Mouse (Mus musculus) kidney, embryonic 15.5 days (tissue): Measurements from ENCODE around the gene Nup85. TPM values are rescaled to one million over a fixed set of nuclear protein-coding genes. Genes with fewer than 3 reads are reported as not detected.

Experiments
- ATAC-seq: fragments of 200-750 bp; cut with Nextera tagmentation; replicated peaks from 2 replicates; pipeline ENCODE4 v1.8.0; 2017; ENCODE audit warnings: moderate TSS enrichment; ENCODE audit not compliant: low FRiP score
- H3K27ac ChIP-seq: fragments of 300-500 bp; sonication (generic); 2 replicates; pipeline ENCODE4 v1.5.1; 2015; ENCODE audit warnings: mild to moderate bottlenecking, inconsistent platforms
- H3K27me3 ChIP-seq: fragments of 300-500 bp; sonication (generic); 2 replicates; pipeline ENCODE4 v1.6.1; 2015; ENCODE audit warnings: inconsistent platforms
- H3K36me3 ChIP-seq: fragments of 300-500 bp; sonication (generic); 2 replicates; pipeline ENCODE4 v1.6.1; 2015; ENCODE audit warnings: inconsistent platforms
- H3K4me1 ChIP-seq: fragments of 300-500 bp; sonication (generic); 2 replicates; pipeline ENCODE4 v1.6.1; 2015; ENCODE audit warnings: inconsistent platforms
- H3K4me2 ChIP-seq: fragments of 300-500 bp; sonication (generic); 2 replicates; pipeline ENCODE4 v1.6.1; 2015; ENCODE audit warnings: moderate library complexity, mild to moderate bottlenecking, inconsistent platforms
- H3K4me3 ChIP-seq: fragments of 300-500 bp; sonication (generic); replicated peaks from 2 replicates; pipeline ENCODE4 v1.5.1; 2015; ENCODE audit warnings: mild to moderate bottlenecking, inconsistent platforms
- H3K9ac ChIP-seq: fragments of 300-500 bp; sonication (generic); 2 replicates; pipeline ENCODE4 v1.6.1; 2015; ENCODE audit warnings: mild to moderate bottlenecking, inconsistent platforms
- H3K9me3 ChIP-seq: fragments of 300-500 bp; sonication (generic); replicated peaks from 2 replicates; pipeline ENCODE4 v1.6.1; 2016; ENCODE audit warnings: inconsistent platforms
- WGBS: fragments of 180-500 bp; shearing (Covaris S2); methylation state at CpG from one replicate; pipeline ENCODE4 v1.1.7; 2015; ENCODE audit warnings: mixed read lengths; 5-methylcytosine and 5-hydroxymethylcytosine counted together
- polyA plus RNA-seq: library from polyadenylated mRNA; unstranded; fragments of >200 nt; fragmentation: Nextera tagmentation; extraction: Ambion mirVana; gene quantifications from 2 replicates; pipeline ENCODE4 v1.2.1, GENCODE M21; 2015

Nup85 gene
- polyA plus RNA-seq, 1 experiment from 2014 or later: 190 TPM

GRCm38 (mm10) chr11:115536038-115536681 is 28.1 kb upstream of the Nup85 start, which contains the start of gene Sumo2:
Sumo2 (minus strand) TSS chr11:115536276.
- Histone ChIP-seq H3K36me3 (peaks cover 31% of the 10 kb centered on the region), H3K9ac (peak within 1 kb of the TSS; percentile 99), H3K9me3 (no peaks in the 10 kb centered on the region), H3K4me2 (peak within 1 kb of the TSS; percentile 65), H3K4me1 (peaks cover 26% of the 10 kb centered on the region), H3K4me3 (peak within 1 kb of the TSS; percentile 99), H3K27me3 (no peaks in the 10 kb centered on the region), H3K27ac (peak within 1 kb of the TSS; percentile 100)
- WGBS: under 1% methylated on average over 70 of the region's 70 CpGs
- peak; percentile 93 for ATAC-seq

- H3K4me2 ChIP-seq: peak overlapping the region; percentile 65
- H3K4me3 ChIP-seq: peak overlapping the region; percentile 99
- ATAC-seq: no peak
- H3K27ac ChIP-seq: peak overlapping the region; percentile 100
- H3K9me3 ChIP-seq: no peaks in the 10 kb centered on the region
- H3K36me3 ChIP-seq: peaks cover 22% of the 10 kb centered on the region
- H3K4me1 ChIP-seq: peaks cover 26% of the 10 kb centered on the region
- WGBS: 82% methylated on average over 10 of the region's 10 CpGs
- no peak overlapping the region for H3K9ac ChIP-seq
- no peaks in the 10 kb centered on the region for H3K27me3 ChIP-seq
Observed at GRCm38 (mm10) chr11:115536856-115537568, 27.2 kb upstream of the Nup85 start.

- Histone ChIP-seq H3K27ac (no peak overlapping the region), H3K4me1 (peaks cover 20% of the 10 kb centered on the region), H3K9ac (no peak overlapping the region), H3K27me3 (no peaks in the 10 kb centered on the region; the same call in 1 of the 2 replicates), H3K9me3 (no peaks in the 10 kb centered on the region), H3K36me3 (peaks cover 12% of the 10 kb centered on the region), H3K4me2 (no peak overlapping the region), H3K4me3 (no peak overlapping the region)
- WGBS: 70% methylated on average over 2 of the region's 2 CpGs
- ATAC-seq: no peak
Observed at GRCm38 (mm10) chr11:115538045-115538444, 26.2 kb upstream of the Nup85 start.

- ATAC-seq: no peak
Observed at GRCm38 (mm10) chr11:115543571-115543970, 20.7 kb upstream of the Nup85 start.

GRCm38 (mm10) chr11:115552783-115553182 is 11.5 kb upstream of the Nup85 start:
- Histone ChIP-seq H3K36me3 (no peaks in the 10 kb centered on the region), H3K27ac (no peak overlapping the region), H3K9me3 (peaks cover 4% of the 10 kb centered on the region; the same call in 1 of the 2 replicates), H3K27me3 (no peaks in the 10 kb centered on the region), H3K4me2 (no peak overlapping the region), H3K9ac (no peak overlapping the region), H3K4me1 (no peaks in the 10 kb centered on the region), H3K4me3 (no peak overlapping the region)
- ATAC-seq: no peak
- WGBS: 66% methylated on average over 4 of the region's 4 CpGs

More at GRCm38 (mm10) chr11:115543571-115543970, 20.7 kb upstream of the Nup85 start:
- no peak overlapping the region for H3K27ac ChIP-seq
- no peaks in the 10 kb centered on the region for H3K4me1 ChIP-seq
- no peak overlapping the region for H3K9ac ChIP-seq
- H3K36me3 ChIP-seq: no peaks in the 10 kb centered on the region
- no peak overlapping the region for H3K4me2 ChIP-seq
- H3K27me3 ChIP-seq: no peaks in the 10 kb centered on the region; the same call in 1 of the 2 replicates
- no peak overlapping the region for H3K4me3 ChIP-seq
- H3K9me3 ChIP-seq: no peaks in the 10 kb centered on the region
- WGBS: 67% methylated on average over 4 of the region's 4 CpGs

- no peaks in the 10 kb centered on the region for H3K36me3 ChIP-seq
- H3K27me3 ChIP-seq: no peaks in the 10 kb centered on the region
- H3K27ac ChIP-seq: no peak overlapping the region
- ATAC-seq: no peak
- WGBS: 80% methylated on average over 17 of the region's 17 CpGs
- H3K4me2 ChIP-seq: no peak overlapping the region
- H3K9me3 ChIP-seq: no peaks in the 10 kb centered on the region
- no peak overlapping the region for H3K4me3 ChIP-seq
- no peaks in the 10 kb centered on the region for H3K4me1 ChIP-seq
- H3K9ac ChIP-seq: no peak overlapping the region
Observed at GRCm38 (mm10) chr11:115555717-115556116, 8.5 kb upstream of the Nup85 start.

GRCm38 (mm10) chr11:115563406-115563805 is 828 bp upstream of the Nup85 start:
- Histone ChIP-seq H3K4me3 (peak overlapping the region; percentile 84), H3K36me3 (peaks cover 21% of the 10 kb centered on the region), H3K27ac (peak overlapping the region; percentile 84), H3K9me3 (no peaks in the 10 kb centered on the region), H3K4me2 (peak overlapping the region; percentile 77), H3K9ac (peak overlapping the region; percentile 73), H3K4me1 (peaks cover 16% of the 10 kb centered on the region), H3K27me3 (no peaks in the 10 kb centered on the region)
- ATAC-seq: no peak
- 41% methylated on average over 4 of the region's 4 CpGs for WGBS

GRCm38 (mm10) chr11:115564961-115565360 is 727 bp downstream of the Nup85 start:
- Histone ChIP-seq H3K4me1 (peaks cover 16% of the 10 kb centered on the region), H3K9ac (peak overlapping the region; percentile 73), H3K4me3 (peak overlapping the region; percentile 84), H3K36me3 (peaks cover 37% of the 10 kb centered on the region), H3K9me3 (no peaks in the 10 kb centered on the region), H3K27me3 (no peaks in the 10 kb centered on the region), H3K27ac (no peak overlapping the region), H3K4me2 (peak overlapping the region; percentile 77)
- no peak for ATAC-seq
- 14% methylated on average over 7 of the region's 7 CpGs for WGBS

GRCm38 (mm10) chr11:115579080-115579479 is 14.8 kb downstream of the Nup85 start:
- Histone ChIP-seq H3K4me2 (no peak overlapping the region), H3K27ac (no peak overlapping the region), H3K36me3 (peaks cover 80% of the 10 kb centered on the region), H3K27me3 (no peaks in the 10 kb centered on the region), H3K4me1 (no peaks in the 10 kb centered on the region), H3K4me3 (no peak overlapping the region), H3K9ac (no peak overlapping the region), H3K9me3 (no peaks in the 10 kb centered on the region)
- no peak for ATAC-seq

- Histone ChIP-seq H3K4me2 (no peak overlapping the region), H3K27ac (no peak overlapping the region), H3K27me3 (no peaks in the 10 kb centered on the region), H3K36me3 (peaks cover 99% of the 10 kb centered on the region), H3K9ac (no peak overlapping the region), H3K9me3 (no peaks in the 10 kb centered on the region), H3K4me3 (no peak overlapping the region), H3K4me1 (no peaks in the 10 kb centered on the region)
- no peak for ATAC-seq
- WGBS: 85% methylated on average over 10 of the region's 10 CpGs
Observed at GRCm38 (mm10) chr11:115582913-115583606, 18.8 kb downstream of the Nup85 start.

- H3K9ac ChIP-seq: no peak overlapping the region
- H3K27ac ChIP-seq: no peak overlapping the region
- H3K27me3 ChIP-seq: no peaks in the 10 kb centered on the region
- H3K4me1 ChIP-seq: no peaks in the 10 kb centered on the region
- 87% methylated on average over 10 of the region's 10 CpGs for WGBS
- peaks cover 96% of the 10 kb centered on the region for H3K36me3 ChIP-seq
- H3K4me3 ChIP-seq: no peak overlapping the region
- no peaks in the 10 kb centered on the region for H3K9me3 ChIP-seq
- H3K4me2 ChIP-seq: no peak overlapping the region
- no peak for ATAC-seq
Observed at GRCm38 (mm10) chr11:115584376-115585073, 20.3 kb downstream of the Nup85 start.
